Mouse (Mus musculus): ENCODE measurements around the gene Reep6.

GRCm38 (mm10) chr10:80351896-80352295 lies 22.1 kb downstream of the Reep6 start:
- TF ChIP-seq CTCF (conservative IDR thresholded peaks at IDR 0.05; ENCODE audit: insufficient read depth, insufficient read length, low read depth, low read length) (no peak), POLR2A (IDR thresholded peaks at IDR 0.05; ENCODE audit: low read depth, low read length) (no peak)
